Comparison of ENCODE assay signal across 24 mouse cellular contexts in genomic region chr5:97800017-97800416, GRCm38 (mm10).
A peak's percentile ranks its signal among the peaks of the same experiment; 100 is the strongest.
DNase-seq lines count a peak whose midpoint lies in the region; ATAC-seq and TF ChIP-seq lines count a peak whose summit lies in the region.
"Had no signal": no experiment of that assay in that cellular context is flagged by ENCODE, and none has a peak within 500 bp of the region (broad histone marks: within the 10 kb centered on the region; RNA-seq: fewer than 3 reads in every experiment).

No protein-coding gene starts in this region.

- peak; percentile 55; the same call in 1 of the 2 replicates for ATAC-seq in forebrain, embryonic 11.5 days (replicated peaks; ENCODE audit: low FRiP score)
- ATAC-seq in lung, embryonic 14.5 days (ENCODE audit: insufficient read depth) = no peak
- ATAC-seq in midbrain, embryonic 13.5 days = 0 out of 2 replicates have a peak, but pooled peaks have one; percentile 45
- ATAC-seq in liver, embryonic 12.5 days = no peak

- H3K9ac ChIP-seq in forebrain, embryonic 11.5 days (ENCODE audit: low read length) = no peak overlapping the region
- H3K9ac ChIP-seq in lung, embryonic 14.5 days = no peak overlapping the region
- no peak overlapping the region for H3K9ac ChIP-seq in midbrain, embryonic 13.5 days (replicated peaks)
- no peak overlapping the region for H3K9ac ChIP-seq in liver, embryonic 12.5 days
- H3K9ac ChIP-seq: embryonic facial prominence, embryonic 15.5 days; heart, embryonic 13.5 days; limb, embryonic 15.5 days; neural tube, embryonic 13.5 days had no signal

- no peaks in the 10 kb centered on the region for H3K36me3 ChIP-seq in forebrain, embryonic 11.5 days (ENCODE audit: control insufficient read depth, insufficient read depth, low read length)
- no peaks in the 10 kb centered on the region for H3K36me3 ChIP-seq in forebrain, embryonic 10.5 days (replicated peaks)
- no peaks in the 10 kb centered on the region for H3K36me3 ChIP-seq in lung, embryonic 14.5 days (ENCODE audit: insufficient read depth)
- H3K36me3 ChIP-seq in midbrain, embryonic 13.5 days = no peaks in the 10 kb centered on the region
- H3K36me3 ChIP-seq in liver, embryonic 12.5 days = no peaks in the 10 kb centered on the region
- H3K36me3 ChIP-seq: embryonic facial prominence, embryonic 15.5 days; G1E; heart, embryonic 13.5 days; limb, embryonic 15.5 days; neural tube, embryonic 13.5 days had no signal

- H3K4me2 ChIP-seq in forebrain, embryonic 11.5 days (ENCODE audit: low read depth, low read length, severe bottlenecking) = no peak overlapping the region
- no peak overlapping the region for H3K4me2 ChIP-seq in lung, embryonic 14.5 days
- no peak overlapping the region for H3K4me2 ChIP-seq in midbrain, embryonic 13.5 days (replicated peaks)
- H3K4me2 ChIP-seq in liver, embryonic 12.5 days = no peak overlapping the region
- H3K4me2 ChIP-seq: embryonic facial prominence, embryonic 15.5 days; heart, embryonic 13.5 days; limb, embryonic 15.5 days; neural tube, embryonic 13.5 days had no signal

- H3K27ac ChIP-seq in forebrain, embryonic 11.5 days (ENCODE audit: low read depth, low read length) = no peak overlapping the region
- no peak overlapping the region for H3K27ac ChIP-seq in forebrain, embryonic 10.5 days
- no peak overlapping the region for H3K27ac ChIP-seq in lung, embryonic 14.5 days (ENCODE audit: low read depth)
- H3K27ac ChIP-seq in midbrain, embryonic 13.5 days = no peak overlapping the region; the same call in 1 of the 2 replicates
- H3K27ac ChIP-seq in liver, embryonic 12.5 days = no peak overlapping the region
- H3K27ac ChIP-seq: embryonic facial prominence, embryonic 15.5 days; heart, embryonic 13.5 days; layer of hippocampus, adult 2 months; limb, embryonic 15.5 days; neural tube, embryonic 13.5 days had no signal

- H3K4me3 ChIP-seq in forebrain, embryonic 11.5 days (ENCODE audit: low read depth, low read length) = no peak overlapping the region
- H3K4me3 ChIP-seq in forebrain, embryonic 10.5 days = no peak overlapping the region
- no peak overlapping the region for H3K4me3 ChIP-seq in lung, embryonic 14.5 days (ENCODE audit: low read depth, low read length)
- no peak overlapping the region for H3K4me3 ChIP-seq in midbrain, embryonic 13.5 days (replicated peaks)
- no peak overlapping the region for H3K4me3 ChIP-seq in liver, embryonic 12.5 days
- H3K4me3 ChIP-seq: embryonic facial prominence, embryonic 15.5 days; heart, embryonic 13.5 days; layer of hippocampus, adult 2 months; limb, embryonic 15.5 days; neural tube, embryonic 13.5 days had no signal

- no peaks in the 10 kb centered on the region for H3K9me3 ChIP-seq in forebrain, embryonic 11.5 days (ENCODE audit: control insufficient read depth, low read length)
- no peaks in the 10 kb centered on the region for H3K9me3 ChIP-seq in forebrain, embryonic 10.5 days
- no peaks in the 10 kb centered on the region for H3K9me3 ChIP-seq in lung, embryonic 14.5 days (ENCODE audit: low read depth, low read length)
- H3K9me3 ChIP-seq in midbrain, embryonic 13.5 days = no peaks in the 10 kb centered on the region
- no peaks in the 10 kb centered on the region for H3K9me3 ChIP-seq in liver, embryonic 12.5 days (replicated peaks)
- H3K9me3 ChIP-seq: embryonic facial prominence, embryonic 15.5 days; heart, embryonic 13.5 days; limb, embryonic 15.5 days; neural tube, embryonic 13.5 days had no signal

- DNase-seq in forebrain, embryonic 11.5 days (ENCODE audit: low spot score) = no peak
- DNase-seq in forebrain, embryonic 10.5 days (ENCODE audit: extremely low spot score, low spot score) = no peak
- peak; percentile 19 for DNase-seq in lung, embryonic 14.5 days
- DNase-seq in lung, postnatal 10 days = no peak
- DNase-seq in ovary, postnatal 14 days (ENCODE audit: low spot score) = no peak
- no peak for DNase-seq in kidney, adult 18-20 months
- DNase-seq: adrenal gland, postnatal 36 days; cerebellum, adult 9-10 months; heart, postnatal 36 days; kidney, adult 2 months; kidney, postnatal 10 days; layer of hippocampus, postnatal 36 days; lung, postnatal 14 days; right cerebral cortex, postnatal 14 days; spleen, adult 18-20 months; thymus, postnatal 36 days had no signal

- H3K27me3 ChIP-seq in forebrain, embryonic 11.5 days (ENCODE audit: control insufficient read depth, insufficient read depth, low read length) = no peaks in the 10 kb centered on the region
- no peaks in the 10 kb centered on the region for H3K27me3 ChIP-seq in forebrain, embryonic 10.5 days (ENCODE audit: poor library complexity, severe bottlenecking)
- H3K27me3 ChIP-seq in lung, embryonic 14.5 days (ENCODE audit: insufficient read depth, low read length) = no peaks in the 10 kb centered on the region
- no peaks in the 10 kb centered on the region for H3K27me3 ChIP-seq in midbrain, embryonic 13.5 days
- no peaks in the 10 kb centered on the region for H3K27me3 ChIP-seq in liver, embryonic 12.5 days (replicated peaks)
- H3K27me3 ChIP-seq: embryonic facial prominence, embryonic 15.5 days; heart, embryonic 13.5 days; limb, embryonic 15.5 days; neural tube, embryonic 13.5 days had no signal

- no peak for TF ChIP-seq CTCF in lung, embryonic 14.5 days (IDR thresholded peaks at IDR 0.05; ENCODE audit: low read depth)

- 23% methylated on average over 3 of the region's 3 CpGs for WGBS in forebrain, embryonic 11.5 days
- WGBS in forebrain, embryonic 10.5 days = 41% methylated on average over 3 of the region's 3 CpGs
- 15% methylated on average over 3 of the region's 3 CpGs for WGBS in lung, embryonic 14.5 days
- 22% methylated on average over 3 of the region's 3 CpGs for WGBS in midbrain, embryonic 13.5 days
- 43% methylated on average over 3 of the region's 3 CpGs for WGBS in liver, embryonic 12.5 days (ENCODE audit: insufficient replicate concordance)

- no peaks in the 10 kb centered on the region for H3K4me1 ChIP-seq in forebrain, embryonic 11.5 days (replicated peaks; ENCODE audit: control insufficient read depth, insufficient read depth, low read length)
- H3K4me1 ChIP-seq in forebrain, embryonic 10.5 days = peaks cover 7% of the 10 kb centered on the region
- no peaks in the 10 kb centered on the region for H3K4me1 ChIP-seq in lung, embryonic 14.5 days (ENCODE audit: insufficient read depth)
- H3K4me1 ChIP-seq in midbrain, embryonic 13.5 days (replicated peaks) = peaks cover 5% of the 10 kb centered on the region; the same call in 1 of the 2 replicates
- H3K4me1 ChIP-seq in liver, embryonic 12.5 days = no peaks in the 10 kb centered on the region
- H3K4me1 ChIP-seq: embryonic facial prominence, embryonic 15.5 days; limb, embryonic 15.5 days; neural tube, embryonic 13.5 days had no signal

Comparison
In these comparisons a context has a peak if more than half of its experiments do, and no peak if none do; other contexts are left out.
1. ATAC-seq: peak in forebrain, embryonic 11.5 days (single experiment) and midbrain, embryonic 13.5 days (single experiment); none in lung, embryonic 14.5 days (single experiment) and liver, embryonic 12.5 days (single experiment).